Mouse (Mus musculus): Measurements from ENCODE around the gene Gpatch2l. TPM values are rescaled to one million over a fixed set of nuclear protein-coding genes. Genes with fewer than 3 reads are reported as not detected.

Gpatch2l gene
- polyA plus RNA-seq, 1 experiment from 2014 or later = 14.6 TPM

DNA sequence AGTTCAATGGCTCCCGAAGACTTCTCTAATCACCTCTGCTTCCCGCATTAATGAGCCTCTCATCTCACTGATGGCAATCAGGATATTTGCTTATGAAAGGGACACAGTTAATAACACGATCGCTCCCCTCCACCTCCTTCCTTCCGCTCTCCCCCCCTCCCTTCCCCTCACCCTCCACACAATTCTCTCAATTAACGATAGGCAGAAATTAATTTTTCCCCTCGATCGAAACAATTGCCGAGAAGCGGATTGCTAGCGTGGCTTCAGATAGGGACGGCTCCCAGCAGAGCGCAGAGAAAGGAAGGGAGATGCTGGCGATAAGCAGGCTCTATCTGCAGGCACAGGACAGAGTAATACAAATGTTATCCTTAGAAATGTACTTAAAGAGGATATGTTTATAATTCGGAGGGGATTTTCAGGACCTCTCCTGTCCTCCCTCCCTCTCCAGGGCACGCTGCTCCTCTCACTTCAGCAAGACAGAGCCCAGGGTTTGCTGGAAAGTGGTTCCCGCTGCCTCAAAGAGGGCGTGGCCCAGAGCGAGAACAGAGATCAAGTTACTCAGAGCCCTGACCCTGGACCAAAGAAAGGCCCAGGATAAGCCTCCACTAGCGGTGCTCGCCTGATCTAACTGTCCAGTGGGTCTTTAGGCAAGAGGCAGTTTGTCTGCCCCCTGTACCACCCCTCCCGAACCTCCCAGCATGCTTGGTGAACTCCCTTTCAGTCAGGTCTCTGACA, 24.8 kb upstream of the Gpatch2l start:
- DNase-seq (ENCODE audit: low spot score) (peak; percentile 75), ATAC-seq (ENCODE audit: insufficient number of reproducible peaks, low FRiP score, low TSS enrichment, low read depth) (no peak)
- Histone ChIP-seq H3K4me1 (ENCODE audit: control insufficient read depth, insufficient read depth, low read length) (peaks cover 6% of the 10 kb centered on the region; the same call in 1 of the 2 replicates), H3K27me3 (ENCODE audit: control insufficient read depth, insufficient read depth, low read length) (peaks cover 44% of the 10 kb centered on the region), H3K36me3 (ENCODE audit: control insufficient read depth, insufficient read depth, low read length) (no peaks in the 10 kb centered on the region), H3K9ac (ENCODE audit: low read length) (no peak overlapping the region), H3K4me2 (ENCODE audit: low read depth, severe bottlenecking) (peak overlapping the region; percentile 50), H3K9me3 (ENCODE audit: control insufficient read depth, low read length) (no peaks in the 10 kb centered on the region), H3K27ac (replicated peaks; ENCODE audit: low read depth, low read length) (no peak overlapping the region), H3K4me3 (ENCODE audit: low read depth, low read length) (0 out of 2 replicates have a peak overlapping the region, but pooled peaks have one; percentile 3)
- WGBS = under 1% methylated on average over 22 of the region's 22 CpGs

DNA sequence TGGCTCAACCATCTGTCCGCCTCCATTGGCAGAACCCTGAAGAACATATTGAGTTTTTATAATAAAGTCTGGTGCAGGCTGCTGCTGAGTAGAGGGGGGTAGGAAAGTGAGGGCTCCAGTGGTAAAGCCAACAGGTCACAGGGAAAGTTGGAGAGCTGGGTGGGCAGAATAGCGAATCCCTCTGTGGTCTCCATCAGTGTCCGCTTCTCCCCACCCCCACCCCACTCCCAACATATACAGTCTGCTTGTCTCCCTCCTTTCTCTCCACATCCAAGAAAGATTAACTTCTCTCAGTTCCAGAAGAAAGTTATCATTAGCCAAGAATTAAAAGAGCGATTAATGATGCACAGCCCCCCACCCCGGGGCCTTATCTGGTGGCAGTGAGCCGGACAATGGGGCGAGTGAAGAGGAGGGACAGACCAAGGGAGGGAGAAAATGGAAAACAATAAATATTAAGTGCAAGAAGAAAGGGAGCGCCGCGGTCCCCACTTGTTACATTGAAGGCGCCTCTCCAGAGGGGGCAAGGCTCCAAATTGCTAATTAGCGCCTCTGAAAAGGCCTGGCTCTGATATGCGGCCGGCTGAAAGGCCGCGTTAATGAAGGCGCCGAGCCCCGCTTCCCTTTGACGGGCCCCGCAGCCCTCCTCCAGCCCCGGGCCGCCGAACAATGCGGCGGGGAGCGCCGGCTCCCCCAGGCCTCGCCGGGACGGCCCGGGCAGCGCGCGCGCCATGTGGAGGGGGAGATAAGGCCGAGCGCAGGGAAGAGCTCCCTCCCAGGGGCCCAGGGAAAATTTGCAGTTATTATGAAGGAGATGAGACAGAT, 21.2 kb upstream of the Gpatch2l start:
- Histone ChIP-seq H3K4me2 (ENCODE audit: low read depth, severe bottlenecking) (peak overlapping the region; percentile 68), H3K36me3 (ENCODE audit: control insufficient read depth, insufficient read depth, low read length) (no peaks in the 10 kb centered on the region), H3K4me1 (ENCODE audit: control insufficient read depth, insufficient read depth, low read length) (peaks cover 6% of the 10 kb centered on the region; the same call in 1 of the 2 replicates), H3K27ac (replicated peaks; ENCODE audit: low read depth, low read length) (no peak overlapping the region; the same call in 1 of the 2 replicates), H3K4me3 (ENCODE audit: low read depth, low read length) (peak overlapping the region; percentile 28), H3K9me3 (ENCODE audit: control insufficient read depth, low read length) (no peaks in the 10 kb centered on the region), H3K27me3 (ENCODE audit: control insufficient read depth, insufficient read depth, low read length) (peaks cover 18% of the 10 kb centered on the region), H3K9ac (ENCODE audit: low read length) (peak overlapping the region; percentile 59)
- ATAC-seq (ENCODE audit: insufficient number of reproducible peaks, low FRiP score, low TSS enrichment, low read depth) (no peak), DNase-seq (ENCODE audit: low spot score) (peak; percentile 51)
- WGBS = 6% methylated on average over 38 of the region's 38 CpGs

DNA sequence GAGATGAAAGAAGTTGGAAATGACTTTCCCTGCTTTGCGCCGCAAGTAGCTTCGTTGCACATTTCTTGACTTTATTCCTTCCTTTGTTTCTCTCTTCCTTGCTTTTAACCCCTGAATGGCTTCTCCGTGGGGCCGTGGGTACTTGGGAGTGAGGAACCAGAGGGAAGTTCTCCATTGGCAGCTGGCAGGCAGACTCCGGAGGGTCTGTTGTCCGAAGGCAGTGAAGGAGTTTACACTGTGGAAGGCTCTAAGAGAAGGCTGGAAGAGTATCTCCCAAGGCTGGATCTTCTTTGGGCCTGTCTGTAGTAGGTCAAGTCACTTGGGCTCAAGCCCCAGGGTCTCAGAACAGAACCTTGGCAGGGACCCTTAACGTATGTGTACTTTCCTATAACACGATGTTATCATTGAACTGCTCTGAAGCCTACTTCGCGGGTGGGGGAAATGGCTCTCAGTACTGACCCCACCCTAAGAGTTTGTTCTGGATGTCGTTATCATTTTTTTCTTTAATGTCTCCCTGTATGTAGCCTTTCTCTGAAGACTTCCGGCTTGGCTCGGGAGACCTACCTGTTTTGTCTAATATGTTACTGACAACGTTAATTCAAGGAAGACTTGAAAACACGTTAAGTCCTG, 20.5 kb upstream of the Gpatch2l start:
- DNase-seq (ENCODE audit: low spot score) (peak; percentile 45), ATAC-seq (ENCODE audit: insufficient number of reproducible peaks, low FRiP score, low TSS enrichment, low read depth) (no peak)
- WGBS = 46% methylated on average over 16 of the region's 16 CpGs
- H3K9ac ChIP-seq (ENCODE audit: low read length) = peak overlapping the region; percentile 59
- peak overlapping the region; percentile 28 for H3K4me3 ChIP-seq (ENCODE audit: low read depth, low read length)
- H3K4me1 ChIP-seq (ENCODE audit: control insufficient read depth, insufficient read depth, low read length) = peaks cover 6% of the 10 kb centered on the region; the same call in 1 of the 2 replicates
- H3K36me3 ChIP-seq (ENCODE audit: control insufficient read depth, insufficient read depth, low read length) = no peaks in the 10 kb centered on the region
- peaks cover 13% of the 10 kb centered on the region for H3K27me3 ChIP-seq (ENCODE audit: control insufficient read depth, insufficient read depth, low read length)
- H3K9me3 ChIP-seq (ENCODE audit: control insufficient read depth, low read length) = no peaks in the 10 kb centered on the region
- peak overlapping the region; percentile 68 for H3K4me2 ChIP-seq (ENCODE audit: low read depth, severe bottlenecking)
- H3K27ac ChIP-seq (replicated peaks; ENCODE audit: low read depth, low read length) = no peak overlapping the region; the same call in 1 of the 2 replicates

DNA sequence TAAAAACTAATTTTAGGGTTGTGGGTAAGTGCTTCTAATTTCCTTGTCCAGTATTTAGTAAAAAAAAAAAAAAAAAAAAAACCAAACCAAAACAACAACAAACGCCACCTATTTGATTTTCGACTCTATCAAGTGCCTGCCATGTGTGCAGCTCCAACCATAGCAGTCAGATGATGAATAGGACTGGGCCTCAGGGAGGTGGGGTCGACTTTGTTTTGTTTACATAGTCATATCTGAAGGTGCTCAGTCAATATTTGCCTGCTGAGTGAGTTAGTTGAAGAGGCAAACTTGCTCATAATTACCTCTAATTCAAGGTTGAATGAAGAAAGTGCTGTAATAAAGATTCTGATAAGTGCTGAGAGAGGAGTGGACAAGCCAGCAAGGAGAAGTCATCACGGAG, 7.4 kb upstream of the Gpatch2l start:
- Histone ChIP-seq H3K36me3 (ENCODE audit: control insufficient read depth, insufficient read depth, low read length) (no peaks in the 10 kb centered on the region), H3K9me3 (ENCODE audit: control insufficient read depth, low read length) (no peaks in the 10 kb centered on the region), H3K4me3 (ENCODE audit: low read depth, low read length) (no peak overlapping the region), H3K27ac (replicated peaks; ENCODE audit: low read depth, low read length) (no peak overlapping the region), H3K4me1 (ENCODE audit: control insufficient read depth, insufficient read depth, low read length) (no peaks in the 10 kb centered on the region), H3K27me3 (ENCODE audit: control insufficient read depth, insufficient read depth, low read length) (no peaks in the 10 kb centered on the region), H3K4me2 (ENCODE audit: low read depth, severe bottlenecking) (no peak overlapping the region), H3K9ac (ENCODE audit: low read length) (no peak overlapping the region)
- no peak for DNase-seq (ENCODE audit: low spot score)
- WGBS = 67% methylated on average over 4 of the region's 4 CpGs
- ATAC-seq (ENCODE audit: insufficient number of reproducible peaks, low FRiP score, low TSS enrichment, low read depth) = no peak

DNA sequence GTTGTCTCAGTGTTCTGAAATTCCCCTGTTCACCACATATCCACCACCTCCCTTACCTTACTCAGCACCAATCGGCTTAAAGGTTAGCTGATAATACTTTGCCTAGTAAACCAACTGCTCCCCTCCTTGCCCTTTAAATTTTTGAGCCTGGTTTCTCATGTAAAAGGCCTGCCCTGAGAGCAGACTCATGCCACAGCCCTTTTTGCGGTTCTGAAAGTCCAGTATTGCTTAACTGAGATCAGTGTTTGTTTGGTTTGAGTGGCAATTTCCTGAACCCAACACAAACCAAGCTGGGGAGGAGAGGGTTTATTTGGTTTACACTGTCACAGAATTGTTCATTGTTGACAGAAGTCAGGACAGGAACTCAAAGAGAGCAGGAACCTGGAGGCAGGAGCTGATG, 2.9 kb upstream of the Gpatch2l start:
- ATAC-seq (ENCODE audit: insufficient number of reproducible peaks, low FRiP score, low TSS enrichment, low read depth) (no peak), DNase-seq (ENCODE audit: low spot score) (no peak)
- Histone ChIP-seq H3K4me2 (ENCODE audit: low read depth, severe bottlenecking) (no peak overlapping the region), H3K27me3 (ENCODE audit: control insufficient read depth, insufficient read depth, low read length) (no peaks in the 10 kb centered on the region), H3K9me3 (ENCODE audit: control insufficient read depth, low read length) (no peaks in the 10 kb centered on the region), H3K36me3 (ENCODE audit: control insufficient read depth, insufficient read depth, low read length) (no peaks in the 10 kb centered on the region), H3K4me1 (ENCODE audit: control insufficient read depth, insufficient read depth, low read length) (0 out of 2 replicates have a peak, but pooled peaks cover 4% of the 10 kb centered on the region), H3K4me3 (ENCODE audit: low read depth, low read length) (no peak overlapping the region), H3K27ac (replicated peaks; ENCODE audit: low read depth, low read length) (no peak overlapping the region), H3K9ac (ENCODE audit: low read length) (no peak overlapping the region)
- WGBS = 69% methylated on average over 2 of the region's 2 CpGs

DNA sequence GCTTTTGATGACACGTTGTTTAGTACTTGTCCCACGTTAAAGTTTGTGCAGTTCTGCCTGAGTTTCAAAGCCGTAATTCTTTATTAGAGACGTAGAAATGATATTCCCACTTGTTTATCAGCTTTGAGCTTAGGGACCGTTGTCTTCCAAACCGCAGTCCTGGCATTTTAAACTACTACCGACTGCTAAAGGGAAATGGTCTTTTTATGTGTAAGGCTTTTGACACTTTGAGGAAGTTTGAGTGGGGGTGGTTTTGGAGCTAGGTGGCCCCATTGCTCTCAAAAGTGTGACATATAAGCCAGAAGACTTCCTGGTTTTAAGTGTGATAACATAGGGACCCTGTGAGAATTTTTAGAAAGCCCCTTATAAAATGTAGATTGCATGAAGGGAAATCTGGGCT, 905 bp downstream of the Gpatch2l start:
- Histone ChIP-seq H3K27me3 (ENCODE audit: control insufficient read depth, insufficient read depth, low read length) (no peaks in the 10 kb centered on the region), H3K36me3 (ENCODE audit: control insufficient read depth, insufficient read depth, low read length) (peaks cover 4% of the 10 kb centered on the region; the same call in 1 of the 2 replicates), H3K9ac (ENCODE audit: low read length) (peak overlapping the region; percentile 70), H3K9me3 (ENCODE audit: control insufficient read depth, low read length) (no peaks in the 10 kb centered on the region), H3K27ac (replicated peaks; ENCODE audit: low read depth, low read length) (no peak overlapping the region), H3K4me1 (ENCODE audit: control insufficient read depth, insufficient read depth, low read length) (0 out of 2 replicates have a peak, but pooled peaks cover 4% of the 10 kb centered on the region), H3K4me2 (ENCODE audit: low read depth, severe bottlenecking) (peak overlapping the region; percentile 73), H3K4me3 (ENCODE audit: low read depth, low read length) (peak overlapping the region; percentile 71)
- WGBS = 28% methylated on average over 7 of the region's 7 CpGs
- ATAC-seq (ENCODE audit: insufficient number of reproducible peaks, low FRiP score, low TSS enrichment, low read depth) (no peak), DNase-seq (ENCODE audit: low spot score) (no peak)

DNA sequence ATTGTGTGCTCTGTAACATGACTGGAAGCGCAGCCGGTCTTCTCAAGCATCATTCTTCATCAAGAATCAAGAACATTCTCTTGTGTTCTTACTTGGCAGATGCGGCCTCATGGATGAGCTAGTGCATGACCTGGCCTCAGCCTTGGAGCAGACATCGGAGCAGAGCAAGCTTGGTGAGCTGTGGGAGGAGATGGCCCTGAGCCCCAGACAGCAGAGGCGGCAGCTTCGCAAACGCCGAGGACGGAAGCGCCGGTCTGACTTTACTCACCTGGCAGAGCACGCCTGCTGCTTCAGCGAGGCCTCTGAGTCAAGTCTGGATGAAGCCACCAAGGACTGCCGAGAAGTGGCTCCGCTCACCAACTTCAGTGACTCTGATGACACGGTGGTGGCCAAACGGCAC, 2.3 kb downstream of the Gpatch2l start:
- H3K4me3 ChIP-seq (ENCODE audit: low read depth, low read length) = no peak overlapping the region
- peaks cover 4% of the 10 kb centered on the region; the same call in 1 of the 2 replicates for H3K36me3 ChIP-seq (ENCODE audit: control insufficient read depth, insufficient read depth, low read length)
- H3K9me3 ChIP-seq (ENCODE audit: control insufficient read depth, low read length) = no peaks in the 10 kb centered on the region
- WGBS = 94% methylated on average over 17 of the region's 17 CpGs
- no peak overlapping the region for H3K9ac ChIP-seq (ENCODE audit: low read length)
- 0 out of 2 replicates have a peak, but pooled peaks cover 4% of the 10 kb centered on the region for H3K4me1 ChIP-seq (ENCODE audit: control insufficient read depth, insufficient read depth, low read length)
- no peaks in the 10 kb centered on the region for H3K27me3 ChIP-seq (ENCODE audit: control insufficient read depth, insufficient read depth, low read length)
- DNase-seq (ENCODE audit: low spot score) (no peak), ATAC-seq (ENCODE audit: insufficient number of reproducible peaks, low FRiP score, low TSS enrichment, low read depth) (no peak)
- H3K27ac ChIP-seq (replicated peaks; ENCODE audit: low read depth, low read length) = no peak overlapping the region
- no peak overlapping the region for H3K4me2 ChIP-seq (ENCODE audit: low read depth, severe bottlenecking)

DNA sequence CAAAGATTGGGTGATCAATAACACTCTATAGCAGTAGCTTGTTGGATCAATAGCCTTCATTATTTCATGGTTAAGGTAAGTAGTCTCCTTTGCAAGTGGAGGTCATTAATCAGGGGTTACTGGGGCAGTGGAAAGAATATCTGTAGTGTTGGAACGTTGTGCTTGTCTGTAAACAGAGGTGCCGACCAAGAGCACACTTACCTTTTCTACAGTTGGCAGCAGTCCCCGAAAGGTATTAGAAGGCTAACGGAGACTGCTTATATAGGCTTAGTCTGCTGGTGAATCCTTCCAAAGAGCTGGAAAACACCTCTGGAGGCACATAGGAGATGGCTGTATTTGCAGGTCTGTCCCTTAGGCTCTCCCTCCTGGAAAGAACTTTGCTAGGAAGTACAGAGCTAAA, 8.5 kb downstream of the Gpatch2l start:
- no peak for DNase-seq (ENCODE audit: low spot score)

More for the DNA sequence above, 8.5 kb downstream of the Gpatch2l start:
- Histone ChIP-seq H3K27me3 (ENCODE audit: control insufficient read depth, insufficient read depth, low read length) (no peaks in the 10 kb centered on the region), H3K9ac (ENCODE audit: low read length) (no peak overlapping the region), H3K36me3 (ENCODE audit: control insufficient read depth, insufficient read depth, low read length) (peaks cover 2% of the 10 kb centered on the region; the same call in 1 of the 2 replicates), H3K4me3 (ENCODE audit: low read depth, low read length) (no peak overlapping the region), H3K27ac (replicated peaks; ENCODE audit: low read depth, low read length) (no peak overlapping the region), H3K4me2 (ENCODE audit: low read depth, severe bottlenecking) (no peak overlapping the region), H3K4me1 (ENCODE audit: control insufficient read depth, insufficient read depth, low read length) (no peaks in the 10 kb centered on the region), H3K9me3 (ENCODE audit: control insufficient read depth, low read length) (no peaks in the 10 kb centered on the region)
- no peak for ATAC-seq (ENCODE audit: insufficient number of reproducible peaks, low FRiP score, low TSS enrichment, low read depth)
- WGBS = 83% methylated on average over 4 of the region's 4 CpGs

Measured in limb, embryonic 11.5 days (tissue).